Mouse (Mus musculus) activated CD4-positive, CD25-positive, alpha-beta regulatory T cell, adult 4 months (primary cell): Measurements from ENCODE around the gene E2f1. TPM values are rescaled to one million over a fixed set of nuclear protein-coding genes. Genes with fewer than 3 reads are reported as not detected.

Source experiments
- ATAC-seq: one replicate; pipeline ENCODE4 v1.8.0; 2017
- polyA plus RNA-seq, 2 experiments: library from polyadenylated mRNA; unstranded; fragments of 100-300 nt; shearing (Covaris generic); gene quantifications; one replicate each; pipeline ENCODE4 v1.2.1; 2017

The E2f1 gene
- polyA plus RNA-seq, 2 experiments from 2014 or later: 0.91 to 2.3 TPM

DNA sequence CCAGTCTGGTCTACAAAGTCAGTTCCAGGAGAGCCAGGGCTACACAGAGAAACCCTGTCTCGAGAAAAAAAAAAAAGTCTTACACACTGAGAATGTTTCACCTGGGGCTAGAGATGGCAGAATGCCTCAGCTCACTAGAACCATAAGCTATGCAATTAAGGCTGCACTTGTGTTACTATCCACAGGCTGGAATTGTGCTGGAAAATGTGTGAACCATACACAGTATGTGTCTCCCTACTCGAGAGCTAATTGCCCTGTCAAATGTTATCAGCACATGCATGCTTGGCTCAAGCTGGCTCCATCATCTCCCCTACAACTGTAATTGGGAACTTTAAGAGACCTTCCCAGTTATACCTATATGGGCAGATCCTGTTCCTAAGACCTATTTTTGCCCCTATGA lies 18.8 kb downstream of the E2f1 start:
- no peak for ATAC-seq

DNA sequence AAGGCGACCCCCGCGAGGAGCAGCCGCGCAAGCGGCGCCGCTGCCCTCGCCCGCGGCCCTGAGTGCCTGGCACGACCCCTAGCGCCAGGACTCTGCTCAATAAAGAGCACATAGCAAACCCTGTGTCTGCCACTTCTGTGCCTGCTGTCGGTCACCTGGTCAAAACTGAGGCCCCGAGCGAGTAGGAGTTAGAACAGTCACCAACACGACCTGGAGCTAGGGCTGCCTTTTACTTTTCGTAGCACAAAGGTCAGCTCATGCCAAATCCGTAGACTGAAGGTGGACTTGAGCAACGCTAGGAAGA lies 19.9 kb downstream of the E2f1 start:
- ATAC-seq: no peak

DNA sequence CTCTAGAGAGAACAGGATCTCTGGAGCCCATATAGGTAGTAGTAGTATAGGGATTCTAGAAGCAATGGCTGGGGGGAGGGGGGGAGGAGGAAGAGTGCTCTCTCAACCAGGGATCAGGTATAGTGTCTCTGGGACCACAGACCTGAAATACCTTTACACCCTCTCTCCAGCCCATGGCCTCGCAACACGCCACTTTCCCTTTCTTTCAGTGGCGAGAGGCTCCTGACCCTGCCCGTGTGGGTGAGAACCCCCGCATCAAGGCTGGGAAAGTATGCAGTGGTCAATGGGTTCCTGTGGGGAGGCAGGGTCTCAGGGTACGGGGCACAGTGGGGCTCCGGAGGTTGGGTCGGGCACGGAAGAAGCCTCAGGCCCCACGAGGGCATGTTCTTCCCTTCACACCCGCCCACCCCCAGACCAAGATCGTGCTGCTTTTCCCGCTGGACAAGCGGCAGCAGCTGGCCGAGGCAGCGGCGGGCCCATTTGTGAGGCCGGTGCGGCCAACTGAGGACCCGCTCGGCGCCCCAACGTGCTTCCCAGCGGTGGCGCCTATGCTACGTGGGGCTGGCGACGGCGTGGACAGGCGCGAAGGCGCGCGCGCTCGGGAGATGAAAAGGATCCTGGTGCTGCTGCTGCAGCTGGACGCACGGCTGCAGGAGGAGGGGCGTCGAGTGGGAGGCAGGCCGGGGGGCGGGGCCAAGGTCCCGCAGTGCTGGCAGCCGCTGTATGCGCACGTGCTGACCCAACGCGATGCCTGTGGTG lies 20.4 kb downstream of the E2f1 start:
- ATAC-seq: no peak

DNA sequence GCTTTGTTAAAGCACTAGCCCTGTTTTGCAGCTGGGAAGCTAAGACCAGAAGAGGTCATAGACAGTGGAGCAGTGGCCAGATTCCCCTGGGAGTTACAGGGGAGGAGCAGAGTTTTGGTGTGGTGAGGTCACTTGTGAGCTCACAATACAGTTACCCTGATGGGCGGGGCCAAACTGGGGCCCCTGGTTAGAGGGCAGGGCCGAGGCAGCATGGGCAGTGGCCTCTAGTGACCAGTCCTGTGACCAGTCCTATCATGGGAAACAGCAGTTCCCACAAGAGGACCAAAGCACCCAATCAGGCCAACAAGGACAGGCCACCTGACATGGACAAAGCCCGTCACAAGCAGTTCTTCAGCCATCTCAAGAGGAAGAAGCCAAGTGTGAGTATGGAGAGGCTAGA lies 21.0 kb downstream of the E2f1 start:
- no peak for ATAC-seq

- no peak for ATAC-seq
Observed at GRCm38 (mm10) chr2:154546711-154547110, 23.0 kb downstream of the E2f1 start, which contains the start of gene 1700003F12Rik. Gene 1700003F12Rik (plus strand): TSS chr2:154547085.

DNA sequence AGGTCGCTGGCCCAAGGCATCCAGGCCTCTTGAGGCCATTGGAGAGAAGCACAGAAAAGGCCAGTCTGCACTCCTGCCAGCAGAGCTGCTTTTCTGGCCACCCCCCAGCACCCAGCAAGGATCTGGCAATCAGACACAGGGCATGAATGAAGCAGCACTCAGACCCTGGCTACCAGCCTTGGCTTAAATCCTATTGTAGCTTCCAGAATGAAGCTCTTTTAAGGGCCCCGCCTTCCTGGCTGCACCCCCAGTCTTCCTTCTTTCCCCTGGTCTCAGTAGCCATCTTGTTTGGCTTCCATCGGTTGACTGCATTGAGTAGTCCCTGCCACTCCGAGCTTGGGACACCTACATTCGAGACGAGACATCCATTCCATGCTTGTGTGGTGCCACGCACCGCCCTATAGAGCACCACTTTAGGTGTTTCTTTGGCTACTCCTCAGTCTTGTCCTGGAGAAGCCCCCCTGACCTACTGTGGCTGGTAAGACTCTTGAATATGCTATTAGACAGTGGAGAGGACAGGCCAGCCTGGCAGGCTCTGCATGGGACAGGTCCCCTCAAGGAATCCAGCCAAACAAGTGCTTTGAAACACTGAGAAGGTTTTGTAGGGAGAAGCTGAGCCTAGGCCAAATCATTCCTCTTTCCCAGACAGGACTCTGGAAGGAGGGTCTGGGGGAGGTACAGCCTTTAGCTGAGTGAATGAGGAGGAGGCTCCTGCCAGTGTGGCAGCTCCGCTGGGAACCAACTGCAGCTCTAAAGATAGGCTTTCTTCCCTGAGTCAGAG lies 25.9 kb downstream of the E2f1 start:
- ATAC-seq: no peak

DNA sequence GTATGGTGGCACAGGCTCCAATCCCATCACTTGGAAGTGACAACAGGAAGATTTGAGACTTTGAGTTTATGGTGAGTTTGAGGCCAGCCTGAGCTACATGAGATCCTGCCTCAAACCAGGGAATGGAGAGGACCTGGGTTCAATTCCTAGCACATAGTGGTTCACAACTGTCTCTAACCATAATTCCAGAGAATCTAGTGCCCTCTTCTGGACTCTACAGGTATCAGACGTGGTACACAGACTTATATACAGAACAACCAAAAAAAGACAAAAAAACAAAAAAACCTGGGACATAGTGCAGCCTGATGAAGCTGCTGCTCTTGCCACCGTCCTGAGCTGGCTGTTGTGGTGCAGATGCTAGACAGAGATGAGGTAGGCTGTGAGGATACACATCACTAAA lies 28.1 kb downstream of the E2f1 start:
- ATAC-seq: no peak

DNA sequence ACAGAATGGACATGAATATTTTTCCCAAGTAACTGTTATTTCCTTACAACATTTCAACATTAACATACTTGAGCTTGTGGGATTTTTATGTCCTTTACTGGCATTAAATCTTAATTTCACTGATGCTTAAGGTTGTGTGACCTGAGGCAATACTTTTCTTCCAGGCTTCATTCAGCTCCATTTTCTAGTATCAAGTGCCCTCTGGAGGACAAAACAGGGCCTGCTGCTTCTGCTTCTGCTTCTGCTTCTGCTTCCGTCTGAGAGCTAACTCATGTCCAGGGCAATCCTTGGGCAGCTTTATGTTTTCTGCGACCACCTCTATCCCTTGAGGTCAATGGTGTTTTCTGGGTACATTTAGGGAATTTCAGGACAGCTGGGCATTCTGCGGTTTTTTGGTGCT lies 30.0 kb downstream of the E2f1 start:
- no peak for ATAC-seq

- no peak for ATAC-seq
Observed at GRCm38 (mm10) chr2:154538710-154539109, 31.0 kb downstream of the E2f1 start.

GRCm38 (mm10) chr2:154538310-154538709 lies 31.4 kb downstream of the E2f1 start:
- no peak for ATAC-seq

DNA sequence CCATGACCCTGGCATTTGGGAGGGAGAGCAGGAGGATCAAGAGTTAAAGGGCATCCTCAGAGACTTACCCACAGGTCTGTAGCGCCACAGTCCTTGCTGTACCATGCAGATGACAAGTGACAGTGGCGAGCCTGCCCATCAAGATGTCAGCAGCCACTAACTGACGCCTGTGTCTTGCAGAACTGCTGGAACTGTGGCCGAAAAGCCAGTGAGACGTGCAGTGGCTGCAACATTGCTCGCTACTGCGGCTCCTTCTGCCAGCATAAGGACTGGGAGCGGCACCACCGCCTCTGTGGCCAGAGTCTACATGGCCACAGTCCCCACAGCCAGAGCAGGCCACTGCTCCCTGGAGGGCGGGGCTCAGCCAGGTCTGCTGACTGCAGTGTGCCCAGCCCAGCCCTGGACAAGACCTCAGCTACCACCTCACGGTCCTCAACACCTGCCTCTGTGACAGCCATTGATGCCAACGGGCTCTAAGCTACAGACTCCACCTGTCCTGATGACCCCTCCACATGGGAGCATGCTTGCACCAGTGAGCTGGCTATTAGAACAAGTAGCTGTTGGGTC lies 34.9 kb downstream of the E2f1 start:
- no peak for ATAC-seq

DNA sequence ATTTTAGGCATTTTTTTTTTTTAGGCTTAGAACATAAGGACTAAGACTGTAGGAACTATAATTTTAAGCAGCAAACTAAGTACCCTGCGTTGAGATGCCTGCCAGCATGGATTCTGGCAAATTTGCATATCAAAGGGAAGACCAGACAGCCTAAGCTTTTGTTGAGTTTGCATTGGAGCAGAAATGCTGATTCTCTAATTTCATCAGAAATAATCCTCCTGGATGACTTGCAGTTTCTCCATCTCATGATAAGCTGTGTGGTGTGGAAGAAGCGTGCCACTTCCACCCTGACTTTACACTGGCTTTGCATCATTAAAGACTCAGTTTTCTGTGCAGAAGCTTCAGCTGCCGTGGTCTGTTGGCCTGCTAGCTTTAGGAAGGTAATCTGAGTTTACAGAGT lies 36.8 kb downstream of the E2f1 start:
- ATAC-seq: no peak

GRCm38 (mm10) chr2:154526531-154526930 lies 43.2 kb downstream of the E2f1 start:
- no peak for ATAC-seq

- ATAC-seq: no peak
Observed at GRCm38 (mm10) chr2:154525285-154525684, 44.4 kb downstream of the E2f1 start.

DNA sequence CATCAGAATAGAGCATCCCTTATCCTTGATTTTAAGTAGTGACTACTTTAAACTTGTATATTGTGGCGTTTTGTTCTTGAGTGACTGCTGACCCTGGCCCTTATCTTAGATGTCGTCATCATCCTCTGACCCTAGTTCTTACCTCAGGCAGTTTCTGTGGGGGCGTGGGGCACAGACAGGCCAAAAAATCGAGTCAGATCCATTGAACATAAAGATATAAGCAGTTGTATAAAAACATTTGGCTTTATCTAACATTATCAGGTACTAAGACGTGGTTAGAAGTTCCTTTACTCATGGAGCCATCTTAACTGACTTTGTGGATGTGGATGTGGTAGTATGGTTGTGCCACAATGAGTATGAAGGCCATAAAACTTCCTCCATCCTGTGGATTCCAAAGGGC lies 47.4 kb downstream of the E2f1 start:
- no peak for ATAC-seq

GRCm38 (mm10) chr2:154521449-154521848 lies 48.2 kb downstream of the E2f1 start:
- no peak for ATAC-seq

DNA sequence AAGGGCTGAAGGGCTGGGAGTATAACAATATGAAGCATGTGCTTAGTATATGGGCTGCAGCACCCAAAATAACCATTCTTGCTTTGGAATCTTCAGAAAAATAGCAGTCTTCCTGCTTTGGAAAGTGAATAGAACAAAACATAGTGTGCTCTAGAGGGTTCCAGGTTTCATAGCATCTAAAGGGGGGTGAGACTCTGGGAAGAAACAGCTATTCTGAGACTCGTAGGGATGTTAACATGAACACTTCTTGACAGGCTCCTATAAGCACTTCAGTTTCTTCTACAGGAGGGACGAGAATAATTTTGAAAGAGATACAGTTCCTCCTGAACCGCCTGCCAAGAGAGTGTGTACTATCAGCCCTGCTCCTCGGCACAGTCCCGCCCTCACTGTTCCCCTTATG lies 52.3 kb downstream of the E2f1 start:
- no peak for ATAC-seq

DNA sequence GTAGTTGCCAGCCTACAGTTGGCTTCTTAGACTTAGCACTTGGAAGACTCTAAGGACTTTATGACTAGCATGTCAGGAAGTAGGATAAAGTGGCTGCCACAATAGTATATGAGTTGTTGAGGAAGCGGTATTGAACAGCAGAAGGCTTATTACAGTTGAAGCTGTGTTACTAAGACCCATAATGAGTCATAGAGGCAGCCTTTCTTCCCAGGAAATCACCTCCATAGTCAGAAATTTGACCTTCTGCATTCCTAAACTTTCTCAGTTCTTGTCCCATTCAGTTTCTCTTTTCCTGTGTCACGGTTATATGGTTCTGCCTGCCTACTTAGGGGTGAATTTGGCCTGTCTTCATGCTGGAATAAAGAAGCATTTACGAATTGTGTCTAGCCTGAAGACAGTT lies 52.7 kb downstream of the E2f1 start:
- no peak for ATAC-seq

GRCm38 (mm10) chr2:154510141-154510540 lies 59.6 kb downstream of the E2f1 start:
- ATAC-seq: no peak

Other genes with a start within 250 kb of the E2f1 start
- gene Cdk5rap1, start 196.9 kb downstream of the E2f1 start, polyA plus RNA-seq: 10 to 100 TPM; 37.5 to 67.2 TPM
- gene Snta1, start 161.8 kb downstream of the E2f1 start, polyA plus RNA-seq: not detected
- gene Cbfa2t2, start 133.4 kb downstream of the E2f1 start, polyA plus RNA-seq: 10 to 100 TPM; 19.7 to 21.8 TPM
- gene 1700003F12Rik, start 22.8 kb downstream of the E2f1 start, polyA plus RNA-seq: not detected
- not detected for gene Actl10, start 18.1 kb downstream of the E2f1 start, polyA plus RNA-seq
- gene Necab3, start 11.0 kb downstream of the E2f1 start, polyA plus RNA-seq: 1 to 10 TPM in 1 of 2 experiments, under 1 TPM in 1; 0.27 to 1.4 TPM
- gene Pxmp4, start 33.8 kb upstream of the E2f1 start, polyA plus RNA-seq: 10 to 100 TPM; 20.5 to 23.2 TPM
- gene Zfp341, start 43.4 kb upstream of the E2f1 start, polyA plus RNA-seq: under 1 TPM; 0.37 to 0.73 TPM
- gene 4930519P11Rik, start 43.5 kb upstream of the E2f1 start, polyA plus RNA-seq: not detected
- 1 to 10 TPM; 5.9 to 6.3 TPM for gene Chmp4b, start 81.8 kb upstream of the E2f1 start, polyA plus RNA-seq
- gene Gm14214, start 200.1 kb upstream of the E2f1 start, polyA plus RNA-seq: 1 to 10 TPM in 1 of 2 experiments, not detected in 1; 1.4 TPM
- gene Raly, start 221.2 kb upstream of the E2f1 start, polyA plus RNA-seq: 10 to 100 TPM; 10.4 to 19.3 TPM
- not detected for gene a, start 221.5 kb upstream of the E2f1 start, polyA plus RNA-seq